Mouse (Mus musculus) liver, adult 2 months (tissue): ENCODE results near the gene Thumpd3.

Experiments used
- CTCF ChIP-seq: fragments of 200-500 bp; IDR thresholded peaks from 2 replicates; pipeline ENCODE4 v1.5.1; 2011; ENCODE audit warnings: low read depth, low read length, control low read depth
- POLR2A ChIP-seq: fragments of 200-500 bp; IDR thresholded peaks from 2 replicates; pipeline ENCODE4 v1.6.1; 2011; ENCODE audit warnings: low read length, control low read depth; ENCODE audit not compliant: insufficient read depth; ENCODE audit errors: extremely low read depth

DNA sequence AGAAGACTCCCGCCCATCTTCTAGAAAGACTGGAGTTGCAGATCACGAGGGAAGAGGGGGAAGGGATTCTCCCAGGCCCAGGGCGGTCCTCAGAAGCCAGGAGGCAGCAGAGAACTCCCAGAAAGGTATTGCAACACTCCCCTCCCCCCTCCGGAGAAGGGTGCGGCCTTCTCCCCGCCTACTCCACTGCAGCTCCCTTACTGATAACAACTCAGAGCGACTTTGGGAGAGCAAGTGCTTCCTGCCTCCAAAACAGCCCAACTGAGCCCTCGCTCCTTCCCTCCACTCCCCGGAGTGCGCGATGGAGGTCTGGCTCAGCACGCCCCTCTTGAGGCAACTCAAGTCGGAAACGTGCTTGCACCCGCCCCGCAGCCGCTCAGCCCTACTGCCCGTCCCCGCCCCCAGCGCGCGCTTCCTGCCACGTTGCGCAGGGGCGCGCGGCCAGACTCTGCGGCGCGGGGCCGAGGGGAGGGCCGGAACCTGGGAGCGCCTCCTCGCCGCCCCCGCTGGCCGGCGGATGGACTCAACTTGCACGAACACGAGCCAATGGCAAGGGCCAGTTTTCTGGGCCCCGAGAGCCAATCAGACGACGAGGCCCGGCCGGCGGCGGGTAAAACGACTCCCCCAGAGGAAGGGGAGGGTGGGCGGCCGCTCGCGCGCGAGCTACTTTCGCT is 30.1 kb downstream of the Thumpd3 start:
- TF ChIP-seq POLR2A (0 out of 2 replicates have a peak, but pooled peaks have one; percentile 30), CTCF (peak; percentile 80)
